Mouse (Mus musculus): ENCODE data around the gene Olfr1245.
"Not testable (repeated sequence)": the region's sequence is repeated elsewhere in the genome, so short reads cannot be mapped to it uniquely, and the experiment has no call there.

Olfr1245 gene

DNA sequence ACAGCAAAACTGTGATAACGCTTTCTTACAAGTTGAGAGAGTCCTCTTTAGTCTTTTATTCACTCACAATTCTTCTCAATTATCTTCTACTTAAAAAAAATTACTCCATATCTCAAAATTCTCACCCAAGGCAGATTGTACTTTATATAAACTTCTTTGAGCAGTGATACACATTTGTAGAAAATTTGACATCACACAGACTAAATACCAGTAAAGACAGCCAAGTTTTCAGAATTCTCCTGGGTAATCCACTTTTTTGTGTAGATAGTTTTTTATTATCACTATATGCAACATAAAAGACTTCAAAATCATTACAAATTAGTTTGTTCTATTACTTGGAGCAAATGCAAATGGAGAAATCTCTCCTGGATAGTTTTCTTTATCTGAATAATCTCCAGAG is at the start of gene Olfr1245:
Gene Olfr1245, minus strand, starts transcription at position 101 of the 400 bp plus-strand sequence.
- in situ Hi-C loops (cut with MboI; ENCODE audit: low pct_unique_long_range_greater_than_20kb in 1 of 2, low sequenced_read_pairs in 2 of 2, unreplicated experiment in 1 of 2), result no loop called here

- in situ Hi-C loops (cut with MboI; ENCODE audit: low pct_unique_long_range_greater_than_20kb in 1 of 2, low sequenced_read_pairs in 2 of 2, unreplicated experiment in 1 of 2), result not testable (repeated sequence)
Measured at GRCm38 (mm10) chr2:89618145-89618544, 39.9 kb upstream of the Olfr1245 start, which contains the start of gene Olfr1248. Gene Olfr1248 (minus strand): TSS chr2:89618245.

GRCm38 (mm10) chr2:89614030-89614429 is 35.8 kb upstream of the Olfr1245 start, which contains the start of gene Olfr1247:
Gene Olfr1247 (minus strand): TSS chr2:89614130.
- in situ Hi-C loops (cut with MboI; ENCODE audit: low pct_unique_long_range_greater_than_20kb in 1 of 2, low sequenced_read_pairs in 2 of 2, unreplicated experiment in 1 of 2), result no loop called here

DNA sequence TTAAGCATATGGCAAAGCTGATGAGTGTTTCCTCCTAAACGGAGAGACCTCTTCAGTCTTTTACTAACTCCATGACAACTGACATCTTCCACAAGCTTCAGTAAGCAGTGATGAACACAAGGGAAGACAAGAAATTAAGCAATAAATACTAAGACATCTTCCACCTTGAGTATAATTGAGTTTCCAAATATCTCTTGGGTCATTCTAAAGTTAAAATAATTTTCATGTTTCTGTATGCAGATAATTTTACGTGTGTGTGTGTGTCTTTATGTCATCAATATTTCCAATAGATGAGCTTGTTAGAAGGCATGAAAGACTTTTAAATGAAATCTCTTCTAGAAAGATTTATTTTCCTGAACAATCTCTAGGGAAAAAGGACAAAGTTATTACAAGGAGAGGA is 14.8 kb upstream of the Olfr1245 start, which contains the start of gene Olfr1246:
Gene Olfr1246, minus strand, starts transcription at position 101 of the 400 bp plus-strand sequence.
- in situ Hi-C loops (cut with MboI; ENCODE audit: low pct_unique_long_range_greater_than_20kb in 1 of 2, low sequenced_read_pairs in 2 of 2, unreplicated experiment in 1 of 2), result no loop called here

GRCm38 (mm10) chr2:89562706-89563105 is 15.5 kb downstream of the Olfr1245 start:
- in situ Hi-C loops (cut with MboI; ENCODE audit: low pct_unique_long_range_greater_than_20kb in 1 of 2, low sequenced_read_pairs in 2 of 2, unreplicated experiment in 1 of 2), result not testable (repeated sequence)

GRCm38 (mm10) chr2:89544516-89544915 is 33.7 kb downstream of the Olfr1245 start:
- in situ Hi-C loops (cut with MboI; ENCODE audit: low pct_unique_long_range_greater_than_20kb in 1 of 2, low sequenced_read_pairs in 2 of 2, unreplicated experiment in 1 of 2), result no loop called here

- in situ Hi-C loops (cut with MboI; ENCODE audit: low pct_unique_long_range_greater_than_20kb in 1 of 2, low sequenced_read_pairs in 2 of 2, unreplicated experiment in 1 of 2), result no loop called here
Measured at GRCm38 (mm10) chr2:89539923-89540322, 38.3 kb downstream of the Olfr1245 start.

DNA sequence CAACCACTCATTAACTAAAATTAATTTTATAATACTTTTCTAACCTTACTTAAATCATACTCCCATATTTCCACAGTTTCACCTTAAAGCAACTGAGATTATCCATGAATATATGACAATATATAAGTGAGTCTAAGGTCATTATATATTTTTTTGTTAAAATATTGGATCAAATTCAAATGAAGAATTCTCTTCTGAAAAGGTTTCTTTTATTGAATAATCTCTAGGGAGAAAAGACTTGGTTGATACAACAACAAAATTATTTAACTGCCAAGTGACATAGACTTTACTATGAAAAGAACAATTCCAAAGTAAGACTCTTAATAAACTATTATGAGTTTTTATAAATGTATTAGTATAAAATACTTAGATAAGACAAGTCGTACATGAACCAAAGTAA is 46.9 kb downstream of the Olfr1245 start, which contains the start of gene Olfr1243:
Gene Olfr1243, minus strand, starts transcription at position 101 of the 400 bp plus-strand sequence.
- in situ Hi-C loops (cut with MboI; ENCODE audit: low pct_unique_long_range_greater_than_20kb in 1 of 2, low sequenced_read_pairs in 2 of 2, unreplicated experiment in 1 of 2), result no loop called here

Data from mouse embryonic stem cell (cell line).